Mouse (Mus musculus): Measurements from ENCODE around the gene Nup153.

DNA sequence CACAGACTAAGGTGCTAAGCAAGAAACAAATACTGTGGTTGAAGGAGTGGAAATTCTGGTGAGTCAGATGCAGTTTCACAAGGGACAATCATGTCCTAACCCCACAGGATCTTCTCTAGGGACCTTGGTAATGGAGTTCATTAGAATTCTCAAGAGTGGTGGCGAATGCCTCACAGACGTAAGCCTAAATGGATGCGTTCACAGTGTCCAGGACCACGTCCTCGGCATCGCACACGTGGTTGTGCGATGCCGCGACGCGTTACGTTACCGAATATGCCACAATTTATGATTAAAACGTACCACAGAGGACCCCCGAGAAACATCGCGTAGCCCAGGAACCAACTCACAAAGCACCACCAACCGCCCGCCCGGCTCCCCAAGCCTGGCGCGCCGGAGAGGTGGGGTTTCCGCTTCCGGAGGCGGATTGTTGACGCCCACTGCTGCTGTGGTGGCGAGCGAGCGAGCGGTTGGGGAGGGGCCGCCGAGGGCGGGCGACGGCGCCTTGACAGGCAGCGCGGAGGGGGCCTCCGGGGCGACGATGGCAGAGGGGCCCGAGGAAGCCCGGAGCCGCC lies 58.6 kb downstream of the Nup153 start, which contains the start of gene Fam8a1:
- TF ChIP-seq CTCF (IDR thresholded peaks at IDR 0.05; ENCODE audit: insufficient read depth, low read depth, low read length) (no peak), POLR2A (IDR thresholded peaks at IDR 0.05; ENCODE audit: insufficient read depth, low read depth, low read length) (peak; percentile 79)
